Mouse (Mus musculus) hindbrain, embryonic 11.5 days (tissue): ENCODE data around the gene Fosl2. TPM values are rescaled to one million over a fixed set of nuclear protein-coding genes. Genes with fewer than 3 reads are reported as not detected.

Source experiments
- ATAC-seq: fragments of 200-750 bp; cut with Nextera tagmentation; 2 replicates; pipeline ENCODE4 v1.8.0; 2017; ENCODE audit warnings: mild to moderate bottlenecking, moderate TSS enrichment, moderate library complexity; ENCODE audit not compliant: low FRiP score
- DNase-seq: peaks from one replicate; pipeline ENCODE4 v3.0.0-alpha.2; 2015; ENCODE audit warnings: low spot score
- H3K27ac ChIP-seq: fragments of 300-500 bp; sonication (generic); 2 replicates; pipeline ENCODE4 v1.5.1; 2014; ENCODE audit warnings: mild to moderate bottlenecking, low read depth, low read length
- H3K27me3 ChIP-seq: fragments of 300-500 bp; sonication (generic); 2 replicates; pipeline ENCODE4 v1.6.1; 2014; ENCODE audit warnings: mild to moderate bottlenecking, low read length, moderate library complexity, mixed read lengths; ENCODE audit not compliant: control insufficient read depth, insufficient read depth
- H3K36me3 ChIP-seq: fragments of 300-500 bp; sonication (generic); 2 replicates; pipeline ENCODE4 v1.6.1; 2014; ENCODE audit warnings: mild to moderate bottlenecking, low read length, moderate library complexity, mixed read lengths; ENCODE audit not compliant: control insufficient read depth, insufficient read depth
- H3K4me1 ChIP-seq: fragments of 300-500 bp; sonication (generic); replicated peaks from 2 replicates; pipeline ENCODE4 v1.6.1; 2014; ENCODE audit warnings: low read length, mixed read lengths; ENCODE audit not compliant: control insufficient read depth, insufficient read depth
- H3K4me2 ChIP-seq: fragments of 300-500 bp; sonication (generic); replicated peaks from 2 replicates; pipeline ENCODE4 v1.6.1; 2014; ENCODE audit warnings: mild to moderate bottlenecking, low read depth, low read length
- H3K4me3 ChIP-seq: fragments of 300-500 bp; sonication (generic); 2 replicates; pipeline ENCODE4 v1.5.1; 2014; ENCODE audit warnings: low read depth, low read length
- H3K9ac ChIP-seq: fragments of 300-500 bp; sonication (generic); 2 replicates; pipeline ENCODE4 v1.6.1; 2014; ENCODE audit warnings: low read depth, low read length
- H3K9me3 ChIP-seq: fragments of 300-500 bp; sonication (generic); 2 replicates; pipeline ENCODE4 v1.6.1; 2016; ENCODE audit warnings: low read length; ENCODE audit not compliant: control insufficient read depth
- WGBS: fragments of 180-500 bp; shearing (Covaris S2); extraction: QIAGEN DNeasy Blood & Tissue Kit; methylation state at CpG from one replicate; pipeline ENCODE4 v1.1.7; 2014; 5-methylcytosine and 5-hydroxymethylcytosine counted together
- polyA plus RNA-seq: library from polyadenylated mRNA; unstranded; fragments of >200 nt; fragmentation: Nextera tagmentation; extraction: Ambion mirVana; gene quantifications from 2 replicates; pipeline ENCODE4 v1.2.1, GENCODE M21; 2014

Fosl2 gene
- polyA plus RNA-seq, result 0.67 and 1.1 TPM in 2 replicates

DNA sequence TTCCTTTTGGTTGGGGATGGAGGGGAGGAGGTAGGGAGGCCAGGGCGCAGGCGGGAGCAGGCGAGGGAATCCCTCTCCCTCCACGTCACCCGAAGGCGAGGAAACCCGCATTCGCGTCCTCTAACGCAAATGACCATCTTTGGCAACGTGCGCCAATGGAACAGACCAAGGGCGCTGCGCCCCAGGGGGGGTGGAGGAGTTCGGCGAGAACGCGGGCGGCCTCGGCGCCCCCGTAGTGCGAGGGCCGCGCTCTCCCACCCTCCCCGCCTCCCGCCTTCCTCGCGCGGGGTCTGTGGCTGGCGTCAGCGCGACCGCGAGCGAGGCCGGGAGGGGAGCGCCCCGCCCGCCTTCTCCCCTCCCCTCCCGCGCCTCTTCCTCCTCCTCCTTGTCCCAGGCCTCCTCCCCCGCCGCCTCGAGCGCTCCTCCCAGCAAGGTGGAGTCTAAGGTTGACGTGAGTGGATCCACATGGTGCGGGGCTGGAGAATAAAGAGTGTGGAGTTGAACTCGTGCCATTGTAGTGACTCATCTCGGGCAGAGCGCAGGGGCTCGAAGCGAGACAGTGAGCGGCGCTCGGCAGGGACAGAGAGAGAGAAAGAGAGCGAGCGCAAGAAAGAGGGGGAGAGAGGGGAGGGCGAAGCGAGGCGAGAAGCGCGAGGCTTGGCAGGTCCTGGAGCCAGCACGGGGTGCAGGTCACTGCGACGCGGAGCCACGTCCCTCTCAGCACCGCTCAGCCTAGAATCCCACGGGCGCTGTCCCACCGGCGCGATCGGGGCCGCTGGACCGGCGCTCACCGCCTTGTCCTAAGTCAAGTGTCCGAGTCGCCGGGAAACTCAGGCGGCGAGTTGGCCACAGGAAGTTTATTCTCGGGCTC lies at the start of gene Fosl2:
Gene Fosl2 (plus strand): TSS at position 466 of the 871 bp plus-strand sequence.
- Histone ChIP-seq H3K9me3 (no peaks in the 10 kb centered on the region), H3K4me1 (peaks cover 3% of the 10 kb centered on the region; the same call in 1 of the 2 replicates), H3K9ac (peak within 1 kb of the TSS; percentile 25), H3K27me3 (peaks cover 44% of the 10 kb centered on the region), H3K4me3 (peak within 1 kb of the TSS; percentile 41), H3K27ac (peak within 1 kb of the TSS; percentile 6), H3K4me2 (peak within 1 kb of the TSS; percentile 93), H3K36me3 (no peaks in the 10 kb centered on the region)
- under 1% methylated on average over 62 of the region's 85 CpGs for WGBS
- peak; percentile 75 for ATAC-seq
- peak; percentile 85 for DNase-seq

DNA sequence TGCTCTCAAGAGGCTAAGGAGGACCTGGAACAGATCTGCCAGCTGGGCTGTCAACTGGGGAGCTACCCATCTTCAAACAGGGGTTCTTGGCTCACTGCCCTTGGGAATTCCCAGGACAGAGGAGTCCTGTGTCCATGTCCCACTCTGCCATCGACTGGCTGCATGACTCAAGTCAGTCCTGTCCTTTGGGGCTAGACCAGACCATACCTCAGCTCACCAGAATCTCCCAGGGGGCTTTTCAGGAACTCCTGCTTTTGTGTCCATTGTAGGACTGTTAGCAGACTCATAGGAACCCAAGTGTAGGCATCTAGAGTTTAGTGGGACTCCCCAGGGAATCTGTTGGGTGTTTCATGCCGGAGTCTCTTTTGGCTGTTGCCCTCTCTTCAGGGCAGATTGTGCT lies 49.6 kb upstream of the Fosl2 start:
- no peaks in the 10 kb centered on the region for H3K4me1 ChIP-seq
- H3K36me3 ChIP-seq, result no peaks in the 10 kb centered on the region
- H3K9ac ChIP-seq, result no peak overlapping the region
- 91% methylated on average over 2 of the region's 2 CpGs for WGBS
- no peak overlapping the region for H3K4me3 ChIP-seq
- H3K9me3 ChIP-seq, result no peaks in the 10 kb centered on the region
- ATAC-seq (no peak), DNase-seq (no peak)
- H3K27ac ChIP-seq, result no peak overlapping the region
- H3K27me3 ChIP-seq, result no peaks in the 10 kb centered on the region
- no peak overlapping the region for H3K4me2 ChIP-seq

DNA sequence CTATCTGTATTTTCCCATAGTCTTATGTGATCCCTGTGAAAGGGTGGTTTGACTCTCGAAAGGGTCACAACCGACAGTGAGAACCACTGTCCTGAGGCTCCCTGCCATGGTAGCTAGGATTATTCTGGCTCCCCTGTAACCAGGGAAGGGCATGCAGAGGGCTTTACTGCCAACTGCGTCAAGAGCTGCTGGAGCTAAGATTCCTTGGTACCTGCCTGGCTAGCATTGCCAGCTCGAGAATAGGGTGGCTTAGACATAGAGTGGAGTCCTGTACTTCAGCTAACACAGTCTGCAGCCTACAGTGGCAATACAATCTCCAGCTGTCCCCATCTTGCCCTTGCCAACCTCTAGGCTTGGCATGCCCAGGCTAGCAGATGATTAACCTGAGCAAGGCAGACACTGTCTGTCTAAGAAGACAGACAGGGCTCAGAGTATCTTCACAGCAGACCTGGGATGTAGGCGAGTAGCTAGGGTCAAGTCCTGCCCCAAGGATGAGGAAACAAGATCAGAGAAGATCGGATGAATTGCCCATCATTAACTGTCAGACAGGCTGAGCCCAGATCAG lies 49.0 kb upstream of the Fosl2 start:
- DNase-seq (no peak), ATAC-seq (no peak)
- Histone ChIP-seq H3K27ac (no peak overlapping the region), H3K36me3 (no peaks in the 10 kb centered on the region), H3K4me2 (no peak overlapping the region), H3K9me3 (no peaks in the 10 kb centered on the region), H3K27me3 (no peaks in the 10 kb centered on the region), H3K4me3 (no peak overlapping the region), H3K9ac (no peak overlapping the region), H3K4me1 (no peaks in the 10 kb centered on the region)
- WGBS, result 89% methylated on average over 6 of the region's 6 CpGs

DNA sequence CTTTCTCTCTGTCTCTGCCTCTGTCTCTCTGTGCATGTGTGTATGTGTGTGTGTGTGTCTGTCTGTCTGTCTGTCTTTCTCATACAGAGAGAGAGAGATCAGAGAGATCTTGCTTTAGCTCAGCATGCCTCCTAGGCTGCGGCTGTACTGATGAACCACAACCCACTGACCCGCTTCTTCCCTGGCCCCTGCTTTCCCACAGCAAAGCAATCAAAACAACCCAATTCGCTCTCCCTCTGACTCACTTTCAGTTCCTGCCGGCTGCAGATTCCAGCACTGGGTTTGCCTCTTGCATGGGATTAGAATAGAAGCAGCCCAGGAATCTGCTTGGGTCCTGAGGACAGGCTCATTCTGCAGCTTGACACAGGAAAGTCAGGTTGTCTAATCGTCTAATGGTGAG lies 46.1 kb upstream of the Fosl2 start:
- Histone ChIP-seq H3K4me2 (no peak overlapping the region), H3K4me3 (no peak overlapping the region), H3K36me3 (no peaks in the 10 kb centered on the region), H3K4me1 (no peaks in the 10 kb centered on the region), H3K9me3 (no peaks in the 10 kb centered on the region), H3K27me3 (no peaks in the 10 kb centered on the region), H3K27ac (no peak overlapping the region), H3K9ac (no peak overlapping the region)
- ATAC-seq, result no peak
- DNase-seq, result no peak
- WGBS, result 71% methylated on average over 5 of the region's 5 CpGs

DNA sequence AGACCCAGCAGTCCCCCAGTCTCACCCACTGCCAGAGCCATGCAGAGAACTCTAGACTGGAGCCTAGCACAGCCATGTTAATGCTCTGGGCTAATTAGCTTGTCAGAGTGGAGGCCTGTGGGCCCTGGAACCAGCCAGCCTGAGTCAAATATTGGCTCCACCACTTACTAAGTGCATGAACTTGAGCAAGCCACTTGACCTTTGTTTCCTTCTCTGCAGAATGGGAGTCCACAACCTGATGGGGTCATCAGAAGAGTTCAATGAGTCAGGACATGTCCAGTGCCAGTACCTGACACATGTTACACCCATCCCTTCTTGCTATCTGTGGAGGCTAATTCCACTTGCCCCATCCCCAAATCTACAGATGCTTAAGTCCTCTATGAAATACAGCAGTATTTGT lies 43.3 kb upstream of the Fosl2 start:
- no peak for ATAC-seq
- Histone ChIP-seq H3K27me3 (no peaks in the 10 kb centered on the region; the same call in 1 of the 2 replicates), H3K27ac (no peak overlapping the region), H3K36me3 (no peaks in the 10 kb centered on the region), H3K9me3 (no peaks in the 10 kb centered on the region), H3K4me3 (no peak overlapping the region), H3K4me1 (no peaks in the 10 kb centered on the region), H3K9ac (no peak overlapping the region), H3K4me2 (no peak overlapping the region)
- no peak for DNase-seq

DNA sequence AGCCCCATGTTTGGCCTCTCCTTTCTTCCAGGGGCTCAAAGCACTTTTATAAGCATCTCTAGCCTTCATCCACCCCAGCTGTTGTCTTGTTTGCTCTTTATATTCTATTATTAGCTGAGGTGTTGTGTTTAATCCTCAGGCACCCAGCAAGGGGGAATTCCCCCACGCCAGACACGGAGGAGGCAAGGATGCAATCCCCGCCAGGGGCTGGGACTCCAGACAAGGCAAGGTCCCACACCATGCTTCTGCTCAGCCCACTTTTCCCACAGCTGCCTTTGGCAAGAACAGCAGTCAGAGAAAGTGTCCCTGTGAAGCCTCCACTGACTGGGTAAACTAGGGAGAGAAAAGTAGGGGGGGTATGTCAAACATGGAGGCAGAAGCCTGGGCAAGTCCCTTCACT lies 36.9 kb upstream of the Fosl2 start:
- H3K36me3 ChIP-seq, result no peaks in the 10 kb centered on the region
- no peaks in the 10 kb centered on the region for H3K9me3 ChIP-seq
- H3K27me3 ChIP-seq, result no peaks in the 10 kb centered on the region; the same call in 1 of the 2 replicates
- H3K4me1 ChIP-seq, result no peaks in the 10 kb centered on the region
- ATAC-seq, result no peak
- H3K4me3 ChIP-seq, result no peak overlapping the region
- no peak for DNase-seq
- WGBS, result 80% methylated on average over 3 of the region's 3 CpGs
- H3K9ac ChIP-seq, result no peak overlapping the region
- no peak overlapping the region for H3K27ac ChIP-seq
- H3K4me2 ChIP-seq, result no peak overlapping the region

DNA sequence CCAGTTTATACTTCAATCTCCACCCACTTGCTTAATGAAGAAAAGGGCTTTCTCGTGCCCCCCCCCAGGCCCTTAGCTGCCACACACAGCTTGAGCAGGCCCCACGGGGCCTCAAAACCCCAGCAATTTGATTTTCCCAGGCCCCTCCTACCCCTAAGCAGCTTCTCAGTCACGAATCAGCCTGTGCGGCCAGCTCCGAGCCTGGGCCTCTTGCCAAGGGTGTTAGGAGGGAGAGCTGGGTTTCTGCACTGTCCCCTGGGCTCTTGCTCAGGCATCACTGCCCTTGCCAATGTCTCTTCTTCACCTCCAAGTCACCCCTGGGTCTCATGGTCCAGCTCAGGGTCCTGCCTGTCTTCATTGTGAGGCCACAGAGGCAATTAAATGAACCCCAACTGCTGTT lies 33.1 kb upstream of the Fosl2 start:
- H3K9me3 ChIP-seq, result no peaks in the 10 kb centered on the region
- WGBS, result 59% methylated on average over 5 of the region's 5 CpGs
- DNase-seq (no peak), ATAC-seq (no peak)
- no peaks in the 10 kb centered on the region for H3K36me3 ChIP-seq
- H3K4me1 ChIP-seq, result no peaks in the 10 kb centered on the region
- H3K4me3 ChIP-seq, result no peak overlapping the region
- H3K27ac ChIP-seq, result no peak overlapping the region
- H3K27me3 ChIP-seq, result no peaks in the 10 kb centered on the region
- no peak overlapping the region for H3K9ac ChIP-seq
- H3K4me2 ChIP-seq, result no peak overlapping the region

DNA sequence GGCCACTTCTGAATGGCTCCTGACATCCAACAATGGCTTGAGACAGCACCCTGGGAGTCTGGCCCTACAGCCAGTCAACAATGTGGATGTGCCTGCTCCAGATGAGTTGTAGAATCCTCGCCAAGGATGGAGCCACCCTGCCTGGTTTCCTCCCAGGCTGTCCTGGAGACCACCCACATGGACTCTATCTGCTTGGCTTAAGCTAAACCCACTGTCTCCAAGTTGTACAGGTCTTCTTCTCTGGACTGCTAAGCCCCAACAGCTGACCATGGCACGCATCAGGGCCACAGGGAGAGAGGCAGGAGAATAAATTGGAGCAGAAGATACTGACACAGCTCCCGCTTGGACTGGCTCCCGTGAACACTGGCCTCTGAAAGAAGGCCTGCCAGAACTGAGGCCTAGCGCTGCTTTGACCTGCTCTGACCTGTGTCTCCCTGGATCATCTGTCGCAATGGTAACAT lies 32.6 kb upstream of the Fosl2 start:
- no peak overlapping the region for H3K9ac ChIP-seq
- DNase-seq (no peak), ATAC-seq (no peak)
- H3K4me2 ChIP-seq, result no peak overlapping the region
- no peak overlapping the region for H3K4me3 ChIP-seq
- no peaks in the 10 kb centered on the region for H3K36me3 ChIP-seq
- WGBS, result 77% methylated on average over 6 of the region's 6 CpGs
- no peaks in the 10 kb centered on the region for H3K4me1 ChIP-seq
- no peaks in the 10 kb centered on the region for H3K27me3 ChIP-seq
- no peaks in the 10 kb centered on the region for H3K9me3 ChIP-seq
- no peak overlapping the region for H3K27ac ChIP-seq

DNA sequence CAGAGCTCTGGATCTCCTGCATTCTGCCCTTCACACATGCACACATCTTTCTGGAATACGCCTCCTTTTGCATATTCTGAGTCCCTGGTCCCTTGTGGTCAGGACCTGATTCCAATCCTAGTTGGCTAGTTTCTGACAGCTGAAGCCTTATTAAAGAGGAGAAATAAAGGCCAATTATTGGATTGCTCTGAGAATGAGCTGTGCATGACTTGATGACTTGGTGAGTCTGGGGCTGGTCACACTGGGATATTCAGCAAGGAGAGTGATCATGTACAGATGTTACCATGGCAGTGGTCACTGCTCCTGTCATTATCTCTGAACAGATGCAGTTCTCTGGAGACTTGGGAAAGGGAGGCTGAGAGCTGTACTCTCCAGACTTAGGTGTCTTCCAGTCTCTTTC lies 32.1 kb upstream of the Fosl2 start:
- no peaks in the 10 kb centered on the region for H3K36me3 ChIP-seq
- no peak overlapping the region for H3K27ac ChIP-seq
- H3K4me1 ChIP-seq, result no peaks in the 10 kb centered on the region
- H3K9ac ChIP-seq, result no peak overlapping the region
- ATAC-seq, result no peak
- no peaks in the 10 kb centered on the region for H3K27me3 ChIP-seq
- DNase-seq, result no peak
- H3K4me2 ChIP-seq, result no peak overlapping the region
- WGBS, result 92% methylated on average over 1 of the region's 1 CpGs
- no peak overlapping the region for H3K4me3 ChIP-seq
- H3K9me3 ChIP-seq, result no peaks in the 10 kb centered on the region
